Mouse (Mus musculus) ES-E14 (cell line): ENCODE measurements around the gene Ltb4r1. TPM values are rescaled to one million over a fixed set of nuclear protein-coding genes. Genes with fewer than 3 reads are reported as not detected.

Experiments
- DNase-seq: peaks from one replicate; pipeline ENCODE4 v3.0.0-alpha.2; 2013; ENCODE audit warnings: low read depth, low spot score
- H3K27ac ChIP-seq: 2 replicates; pipeline ENCODE4 v1.5.1; 2012; ENCODE audit warnings: low read depth, mild to moderate bottlenecking, low read length, moderate library complexity, mixed read lengths; ENCODE audit not compliant: poor library complexity, insufficient read depth, severe bottlenecking
- H3K36me3 ChIP-seq: 2 replicates; pipeline ENCODE4 v1.6.1; 2012; ENCODE audit warnings: mild to moderate bottlenecking, low read length, moderate library complexity, mixed read lengths; ENCODE audit not compliant: control insufficient read depth, poor library complexity, insufficient read depth, severe bottlenecking
- H3K4me1 ChIP-seq, 2 experiments: fragments of 150-350 bp in 1 of 2; sonication (generic) in 1 of 2; 2 replicates each; pipeline ENCODE4 v1.6.1; 2012; ENCODE audit warnings: low read length in 2 of 2, mild to moderate bottlenecking in 1 of 2, mixed read lengths in 1 of 2; ENCODE audit not compliant: control insufficient read depth in 2 of 2, insufficient read depth in 2 of 2, poor library complexity in 1 of 2
- H3K4me3 ChIP-seq, 2 experiments: fragments of 150-350 bp in 1 of 2; sonication (generic) in 1 of 2; 2 replicates each; pipeline ENCODE4 v1.5.1; 2012; ENCODE audit warnings: low read length in 2 of 2, low read depth in 1 of 2, mild to moderate bottlenecking in 1 of 2, mixed read lengths in 1 of 2; ENCODE audit not compliant: insufficient read depth in 1 of 2, poor library complexity in 1 of 2, severe bottlenecking in 1 of 2
- H3K9ac ChIP-seq: 2 replicates; pipeline ENCODE4 v1.6.1; 2012; ENCODE audit warnings: low read depth, mild to moderate bottlenecking, low read length, mixed read lengths; ENCODE audit not compliant: poor library complexity, insufficient read depth, severe bottlenecking
- H3K9me3 ChIP-seq: fragments of 150-350 bp; sonication (generic); 2 replicates; pipeline ENCODE4 v1.6.1; 2012; ENCODE audit warnings: low read depth, mild to moderate bottlenecking, low read length; ENCODE audit not compliant: control insufficient read depth, insufficient read depth
- CHD2 ChIP-seq: IDR thresholded peaks from 2 replicates; pipeline ENCODE4 v1.6.1; 2014; ENCODE audit warnings: mild to moderate bottlenecking, low read depth, low read length, inconsistent platforms
- HCFC1 ChIP-seq: IDR thresholded peaks from 2 replicates; pipeline ENCODE4 v1.6.1; 2012; ENCODE audit warnings: low read length, inconsistent platforms, borderline replicate concordance; ENCODE audit not compliant: insufficient read depth
- MAFK ChIP-seq: IDR thresholded peaks from 2 replicates; pipeline ENCODE4 v1.6.1; 2014; ENCODE audit warnings: mild to moderate bottlenecking, low read depth, low read length, inconsistent platforms; ENCODE audit not compliant: insufficient read depth
- ZC3H11A ChIP-seq: IDR thresholded peaks from 2 replicates; pipeline ENCODE4 v1.6.1; 2012; ENCODE audit warnings: low read depth, mild to moderate bottlenecking, inconsistent platforms, low read length, borderline replicate concordance
- ZNF384 ChIP-seq: IDR thresholded peaks from 2 replicates; pipeline ENCODE4 v1.6.1; 2012; ENCODE audit warnings: low read depth, low read length, inconsistent platforms
- in situ Hi-C, 2 experiments: fragments of 600-800 bp; cut with MboI; formaldehyde crosslinking; loops; one replicate each; pipeline ENCODE4 v1.15.1; 2025; ENCODE audit warnings: low sequenced_read_pairs in 2 of 2, inconsistent platforms in 1 of 2; ENCODE audit not compliant: unreplicated experiment in 2 of 2
- total RNA-seq: library from RNA; depleted of rRNA; stranded (reverse); fragments of 300-350 nt; gene quantifications from 2 replicates; pipeline ENCODE4 v1.2.3, GENCODE M21; 2012

The Ltb4r1 gene
- total RNA-seq, 1 experiment = 0.67 TPM

DNA sequence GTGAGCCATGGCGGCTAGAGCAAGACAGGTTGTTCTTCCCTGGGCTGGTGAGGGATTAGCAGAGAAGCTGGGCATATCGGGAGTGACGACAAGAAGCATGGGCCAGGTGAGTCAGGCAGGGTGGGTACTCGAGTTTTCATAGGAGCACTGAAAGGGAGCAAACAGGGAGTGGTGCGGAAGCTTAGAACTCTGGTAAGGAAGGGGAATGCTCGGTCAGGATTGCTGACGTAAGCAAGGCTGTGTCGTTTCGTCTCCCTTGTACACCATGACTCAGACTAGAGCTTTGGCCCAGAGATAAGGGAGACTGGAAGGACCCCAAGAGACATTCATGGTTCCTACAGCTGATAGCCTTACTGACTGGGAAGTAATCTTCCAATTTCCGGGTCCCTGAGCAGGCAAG, 31.9 kb upstream of the Ltb4r1 start:
- H3K36me3 ChIP-seq = no peaks in the 10 kb centered on the region; the same call in 1 of the 2 replicates
- in situ Hi-C loops = no loop called here
- DNase-seq = no peak
- no peak for TF ChIP-seq CHD2
- no peak for TF ChIP-seq ZC3H11A
- peak; percentile 69 for TF ChIP-seq MAFK
- H3K4me1 ChIP-seq = no peaks in the 10 kb centered on the region
- no peak overlapping the region for H3K9ac ChIP-seq
- H3K9me3 ChIP-seq = no peaks in the 10 kb centered on the region
- H3K4me3 ChIP-seq = no peak overlapping the region
- no peak overlapping the region for H3K27ac ChIP-seq

- in situ Hi-C loops = no loop called here
These were observed 30.9 kb upstream of the Ltb4r1 start for GRCm38 (mm10) chr14:55734869-55735268.

DNA sequence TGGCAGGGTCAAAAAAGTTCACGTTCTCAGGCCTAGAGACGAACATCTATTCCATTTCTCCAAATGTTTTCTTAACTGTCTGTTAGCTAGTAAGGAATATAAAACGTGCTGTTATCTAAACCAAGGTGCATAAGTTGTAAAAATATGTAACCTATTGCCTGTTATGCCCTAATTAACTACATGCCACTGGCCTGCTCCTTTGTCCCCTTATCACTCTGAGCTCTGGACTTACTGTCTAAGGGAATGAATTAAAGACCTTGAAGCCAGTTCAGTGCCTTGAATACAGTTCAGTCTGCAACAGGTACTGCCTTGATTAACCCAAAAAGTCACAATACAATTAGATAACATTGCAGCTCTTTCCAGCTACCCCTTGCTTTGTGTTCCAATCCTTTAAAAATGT, 30.4 kb upstream of the Ltb4r1 start:
- TF ChIP-seq ZNF384 (no peak), ZC3H11A (no peak), CHD2 (no peak), HCFC1 (no peak), MAFK (no peak)
- in situ Hi-C loops = no loop called here
- H3K36me3 ChIP-seq = peaks cover 2% of the 10 kb centered on the region; the same call in 1 of the 2 replicates
- H3K9ac ChIP-seq = no peak overlapping the region
- no peaks in the 10 kb centered on the region for H3K9me3 ChIP-seq
- DNase-seq = no peak
- no peaks in the 10 kb centered on the region for H3K4me1 ChIP-seq
- H3K4me3 ChIP-seq = no peak overlapping the region
- H3K27ac ChIP-seq = no peak overlapping the region

More at GRCm38 (mm10) chr14:55734869-55735268, 30.9 kb upstream of the Ltb4r1 start:
- Histone ChIP-seq H3K9ac (no peak overlapping the region), H3K27ac (no peak overlapping the region), H3K9me3 (no peaks in the 10 kb centered on the region), H3K4me1 (no peaks in the 10 kb centered on the region), H3K36me3 (peaks cover 2% of the 10 kb centered on the region; the same call in 1 of the 2 replicates), H3K4me3 (no peak overlapping the region)
- no peak for DNase-seq
- TF ChIP-seq ZNF384 (no peak), MAFK (no peak), CHD2 (no peak), ZC3H11A (no peak), HCFC1 (no peak)

DNA sequence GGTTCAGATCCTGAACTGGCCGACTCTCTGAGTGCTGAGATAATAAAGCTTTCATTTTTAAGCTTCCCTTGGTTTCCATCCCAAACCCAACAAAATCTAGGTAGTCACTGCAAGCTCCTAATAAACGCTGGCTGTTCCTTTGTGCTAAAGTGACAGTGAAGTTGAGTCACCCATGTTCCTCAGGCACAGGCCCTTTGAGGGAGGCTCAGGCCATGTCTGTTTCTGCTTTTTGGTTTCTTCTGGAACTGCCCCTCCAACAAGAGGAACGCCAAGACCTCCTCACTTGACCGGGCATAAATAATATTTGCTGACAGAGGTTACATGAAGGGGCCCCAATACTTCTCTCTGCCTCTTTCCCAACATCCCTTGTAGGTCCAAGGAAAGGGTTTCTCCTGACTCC, 30.0 kb upstream of the Ltb4r1 start:
- Histone ChIP-seq H3K9me3 (no peaks in the 10 kb centered on the region), H3K4me1 (no peaks in the 10 kb centered on the region), H3K36me3 (peaks cover 2% of the 10 kb centered on the region; the same call in 1 of the 2 replicates), H3K4me3 (no peak overlapping the region), H3K9ac (no peak overlapping the region), H3K27ac (no peak overlapping the region)
- TF ChIP-seq CHD2 (no peak), HCFC1 (no peak), ZC3H11A (no peak), ZNF384 (no peak), MAFK (no peak)
- in situ Hi-C loops = no loop called here
- no peak for DNase-seq

GRCm38 (mm10) chr14:55737086-55737687, 28.6 kb upstream of the Ltb4r1 start:
- H3K27ac ChIP-seq = no peak overlapping the region
- TF ChIP-seq CHD2 = no peak
- TF ChIP-seq ZC3H11A = no peak
- no peak for TF ChIP-seq MAFK
- TF ChIP-seq HCFC1 = no peak
- TF ChIP-seq ZNF384 = no peak
- H3K4me1 ChIP-seq = no peaks in the 10 kb centered on the region
- in situ Hi-C loops = no loop called here
- H3K4me3 ChIP-seq = no peak overlapping the region
- peaks cover 2% of the 10 kb centered on the region; the same call in 1 of the 2 replicates for H3K36me3 ChIP-seq
- no peaks in the 10 kb centered on the region for H3K9me3 ChIP-seq
- H3K9ac ChIP-seq = no peak overlapping the region
- no peak for DNase-seq
